Comparison of ENCODE assay signal across 7 mouse cellular contexts in genomic region chr16:92498589-92498981, GRCm38 (mm10). TPM values are rescaled to one million over a fixed set of nuclear protein-coding genes. Genes with fewer than 3 reads are reported as not detected.
DNase-seq lines count a peak whose midpoint lies in the region; ATAC-seq and TF ChIP-seq lines count a peak whose summit lies in the region.

No protein-coding gene starts in this region.

- H3K27ac ChIP-seq in CH12.LX (ENCODE audit: insufficient read depth, low read depth) (no peak overlapping the region), ES-Bruce4 (ENCODE audit: insufficient read depth, low read length) (no peak overlapping the region)
- no peak overlapping the region for H3K27ac ChIP-seq in heart, postnatal 0 days (ENCODE audit: low read depth)
- H3K27ac ChIP-seq in lung, embryonic 14.5 days (ENCODE audit: low read depth), result peak overlapping the region; percentile 43; the same call in 1 of the 2 replicates
- peak overlapping the region; percentile 5 for H3K27ac ChIP-seq in stomach, embryonic 16.5 days (ENCODE audit: low read length)

- no peak for TF ChIP-seq RAD21 in CH12.LX (IDR thresholded peaks at IDR 0.05; ENCODE audit: low read depth, low read length)

- dilution Hi-C loops in CH12.LX (cut with MboI; ENCODE audit: extremely low pct_ligation_motif_present, extremely low pct_unique_long_range_greater_than_20kb, low sequenced_read_pairs), result no loop called here

- H3K9ac ChIP-seq in CH12.LX (ENCODE audit: insufficient read depth, low read depth) (0 out of 2 replicates have a peak overlapping the region, but pooled peaks have one; percentile 1), ES-Bruce4 (ENCODE audit: low read depth, poor library complexity, severe bottlenecking) (peak overlapping the region; percentile 69)
- H3K9ac ChIP-seq in heart, postnatal 0 days (replicated peaks; ENCODE audit: low read depth, low read length), result peak overlapping the region; percentile 43
- H3K9ac ChIP-seq in lung, embryonic 14.5 days, result peak overlapping the region; percentile 61
- peak overlapping the region; percentile 71 for H3K9ac ChIP-seq in stomach, embryonic 16.5 days (ENCODE audit: low read length)

- no peak for TF ChIP-seq EP300 in CH12.LX (IDR thresholded peaks at IDR 0.05; ENCODE audit: low read length)
- no peak for TF ChIP-seq EP300 in ES-Bruce4 (IDR thresholded peaks at IDR 0.05; ENCODE audit: insufficient read depth, low read depth, low read length)
- no peak for TF ChIP-seq EP300 in heart, postnatal 0 days (IDR thresholded peaks at IDR 0.05; ENCODE audit: low read depth)

- H3K79me2 ChIP-seq in CH12.LX (replicated peaks; ENCODE audit: control insufficient read depth, extremely low read depth, insufficient read depth, poor library complexity, severe bottlenecking), result no peaks in the 10 kb centered on the region

- H3K27me3 ChIP-seq in CH12.LX (replicated peaks) (no peaks in the 10 kb centered on the region), ES-Bruce4 (ENCODE audit: control insufficient read depth, insufficient read depth, low read length, poor library complexity, severe bottlenecking) (0 out of 2 replicates have a peak, but pooled peaks cover 9% of the 10 kb centered on the region)
- H3K27me3 ChIP-seq in heart, postnatal 0 days (ENCODE audit: control insufficient read depth, insufficient read depth, low read length), result peaks cover 43% of the 10 kb centered on the region
- H3K27me3 ChIP-seq in lung, embryonic 14.5 days (ENCODE audit: insufficient read depth, low read length), result peaks cover 33% of the 10 kb centered on the region
- peaks cover 7% of the 10 kb centered on the region; the same call in 1 of the 2 replicates for H3K27me3 ChIP-seq in stomach, embryonic 16.5 days (ENCODE audit: control insufficient read depth, insufficient read depth, low read length)

- TF ChIP-seq POLR2A in CH12.LX (IDR thresholded peaks at IDR 0.05; ENCODE audit: low read depth, low read length) (no peak), ES-Bruce4 (IDR thresholded peaks at IDR 0.05; ENCODE audit: insufficient read depth, low read length) (no peak)

- under 1% methylated on average over 34 of the region's 34 CpGs for WGBS in heart, postnatal 0 days
- WGBS in lung, embryonic 14.5 days, result under 1% methylated on average over 34 of the region's 34 CpGs
- under 1% methylated on average over 34 of the region's 34 CpGs for WGBS in stomach, embryonic 16.5 days

- no peaks in the 10 kb centered on the region for H3K36me3 ChIP-seq in CH12.LX (replicated peaks in 1 of 2; ENCODE audit: control insufficient read depth in 1 of 2, insufficient read depth in 1 of 2, low read length in 1 of 2)
- H3K36me3 ChIP-seq in ES-Bruce4 (ENCODE audit: control insufficient read depth, insufficient read depth, low read length, poor library complexity, severe bottlenecking), result no peaks in the 10 kb centered on the region
- no peaks in the 10 kb centered on the region for H3K36me3 ChIP-seq in heart, postnatal 0 days (replicated peaks; ENCODE audit: control insufficient read depth, insufficient read depth, low read length)
- H3K36me3 ChIP-seq in lung, embryonic 14.5 days (ENCODE audit: insufficient read depth), result no peaks in the 10 kb centered on the region
- no peaks in the 10 kb centered on the region for H3K36me3 ChIP-seq in stomach, embryonic 16.5 days (ENCODE audit: control insufficient read depth, insufficient read depth, low read length)

- peak; percentile 42; the same call in 1 of the 2 replicates for ATAC-seq in heart, postnatal 0 days (ENCODE audit: insufficient read depth, low read depth)
- peak; percentile 59; the same call in 1 of the 2 replicates for ATAC-seq in lung, embryonic 14.5 days (ENCODE audit: insufficient read depth)
- peak; percentile 75 for ATAC-seq in stomach, embryonic 16.5 days (ENCODE audit: insufficient read depth, low FRiP score)

- peak overlapping the region; percentile 24 for H3K4me2 ChIP-seq in CH12.LX (ENCODE audit: insufficient read depth, low read depth, poor library complexity, severe bottlenecking)
- H3K4me2 ChIP-seq in heart, postnatal 0 days (ENCODE audit: low read depth, low read length), result peak overlapping the region; percentile 71
- peak overlapping the region; percentile 91 for H3K4me2 ChIP-seq in lung, embryonic 14.5 days
- H3K4me2 ChIP-seq in stomach, embryonic 16.5 days (ENCODE audit: low read depth, low read length), result peak overlapping the region; percentile 69

- H3K4me3 ChIP-seq in CH12.LX (replicated peaks in 1 of 3; ENCODE audit: low read depth in 2 of 3, low read length in 2 of 3, poor library complexity in 1 of 3), result peak overlapping the region in 2 of 3 experiments; percentile 10 to 39
- peak overlapping the region; percentile 56 for H3K4me3 ChIP-seq in ES-Bruce4 (ENCODE audit: low read depth, low read length)
- H3K4me3 ChIP-seq in heart, postnatal 0 days (ENCODE audit: low read depth, low read length), result peak overlapping the region; percentile 53
- peak overlapping the region; percentile 54 for H3K4me3 ChIP-seq in lung, embryonic 14.5 days (ENCODE audit: low read depth, low read length)
- H3K4me3 ChIP-seq in stomach, embryonic 16.5 days (replicated peaks; ENCODE audit: low read length), result peak overlapping the region; percentile 55

- in situ Hi-C loops in CH12.LX (cut with MboI; ENCODE audit: low pct_ligation_motif_present, low pct_unique_long_range_greater_than_20kb, low sequenced_read_pairs), result no loop called here

- DNase-seq in CH12.LX (ENCODE audit: extremely low read depth), result no peak
- DNase-seq in heart, postnatal 0 days (ENCODE audit: low spot score), result no peak
- DNase-seq in lung, embryonic 14.5 days, result peak; percentile 46
- DNase-seq in spleen, adult 12 weeks (ENCODE audit: low spot score), result no peak
- DNase-seq in layer of hippocampus, adult 11-12 months (ENCODE audit: low spot score), result no peak

- TF ChIP-seq CTCF in CH12.LX (conservative IDR thresholded peaks at IDR 0.05 in 1 of 2, IDR thresholded peaks at IDR 0.05 in 1 of 2; ENCODE audit: low read depth in 2 of 2, low read length in 2 of 2) (no peak), ES-Bruce4 (IDR thresholded peaks at IDR 0.05; ENCODE audit: low read depth, low read length) (no peak)
- no peak for TF ChIP-seq CTCF in heart, postnatal 0 days (IDR thresholded peaks at IDR 0.05; ENCODE audit: low read depth)
- TF ChIP-seq CTCF in lung, embryonic 14.5 days (IDR thresholded peaks at IDR 0.05; ENCODE audit: low read depth), result no peak

- H3K9me3 ChIP-seq in CH12.LX (replicated peaks; ENCODE audit: low read length) (peaks cover 9% of the 10 kb centered on the region), ES-Bruce4 (replicated peaks; ENCODE audit: control insufficient read depth, insufficient read depth, low read length, poor library complexity, severe bottlenecking) (no peaks in the 10 kb centered on the region)
- H3K9me3 ChIP-seq in heart, postnatal 0 days (replicated peaks; ENCODE audit: control insufficient read depth, low read length), result no peaks in the 10 kb centered on the region
- H3K9me3 ChIP-seq in lung, embryonic 14.5 days (ENCODE audit: low read depth, low read length), result no peaks in the 10 kb centered on the region
- H3K9me3 ChIP-seq in stomach, embryonic 16.5 days (replicated peaks; ENCODE audit: control insufficient read depth, low read length), result no peaks in the 10 kb centered on the region

- H3K4me1 ChIP-seq in CH12.LX (ENCODE audit: control insufficient read depth in 1 of 2, insufficient read depth in 2 of 2) (peaks cover 9 to 42% of the 10 kb centered on the region in 2 experiments), ES-Bruce4 (ENCODE audit: control insufficient read depth, insufficient read depth, low read length) (no peaks in the 10 kb centered on the region)
- peaks cover 13% of the 10 kb centered on the region; the same call in 1 of the 2 replicates for H3K4me1 ChIP-seq in heart, postnatal 0 days (ENCODE audit: control insufficient read depth, insufficient read depth)
- H3K4me1 ChIP-seq in lung, embryonic 14.5 days (ENCODE audit: insufficient read depth), result peaks cover 11% of the 10 kb centered on the region
- H3K4me1 ChIP-seq in stomach, embryonic 16.5 days (ENCODE audit: control insufficient read depth, insufficient read depth, low read length), result peaks cover 5% of the 10 kb centered on the region; the same call in 1 of the 2 replicates

TF ChIP-seq in CH12.LX, 34 proteins besides CTCF, POLR2A, EP300 and RAD21:
- TF ChIP-seq NRF1 (IDR thresholded peaks at IDR 0.05; ENCODE audit: low read depth, low read length) (peak; percentile 75), USF2 (conservative IDR thresholded peaks at IDR 0.05; ENCODE audit: low read depth, low read length) (no peak)
TF ChIP-seq in CH12.LX: peak in this region for 1.

RNA-seq across cellular contexts. Expression of gene Clic6, which starts 13.0 kb away (rescaled TPM):
- total RNA-seq in CH12.LX (2012; rRNA removed) (0.80 and 1.2 TPM in 2 replicates), CH12.LX (2014; rRNA removed) (0.16 and 0.24 TPM in 2 replicates)
- polyA plus RNA-seq in CH12.LX (2012; ENCODE audit: insufficient read length, low read depth) (0.08 TPM in 1 of 2 replicates, not detected in the other), ES-Bruce4 (2011; ENCODE audit: insufficient read depth, insufficient read length, low read depth, missing spikeins) (5.5 and 6.8 TPM in 2 replicates)
- total RNA-seq in heart, postnatal 0 days (2014; rRNA removed; ENCODE audit: low replicate concordance), result 0.38 and 3.6 TPM in 2 replicates
- polyA plus RNA-seq in heart, postnatal 0 days (2015; fragmentation: Nextera tagmentation; extraction: Ambion mirVana), result 1.1 and 1.7 TPM in 2 replicates
- polyA plus RNA-seq in lung, embryonic 14.5 days (2014; fragmentation: Nextera tagmentation; extraction: Ambion mirVana), result 8.9 and 10.2 TPM in 2 replicates
- 17.8 and 20.3 TPM in 2 replicates for polyA plus RNA-seq in stomach, embryonic 16.5 days (2015; fragmentation: Nextera tagmentation; extraction: Ambion mirVana)

RNA-seq across cellular contexts. Expression of gene Rcan1, which starts 27.9 kb away (rescaled TPM):
- total RNA-seq in CH12.LX (2012; rRNA removed) (10.0 and 10.5 TPM in 2 replicates), CH12.LX (2014; rRNA removed) (15.3 and 15.5 TPM in 2 replicates)
- polyA plus RNA-seq in CH12.LX (2012; ENCODE audit: insufficient read length, low read depth) (12.4 and 13.5 TPM in 2 replicates), ES-Bruce4 (2011; ENCODE audit: insufficient read depth, insufficient read length, low read depth, missing spikeins) (37.2 and 42.8 TPM in 2 replicates)
- total RNA-seq in heart, postnatal 0 days (2014; rRNA removed; ENCODE audit: low replicate concordance), result 83.7 and 94.7 TPM in 2 replicates
- polyA plus RNA-seq in heart, postnatal 0 days (2015; fragmentation: Nextera tagmentation; extraction: Ambion mirVana), result 52.8 and 64.6 TPM in 2 replicates
- 47.8 and 49.7 TPM in 2 replicates for polyA plus RNA-seq in lung, embryonic 14.5 days (2014; fragmentation: Nextera tagmentation; extraction: Ambion mirVana)
- polyA plus RNA-seq in stomach, embryonic 16.5 days (2015; fragmentation: Nextera tagmentation; extraction: Ambion mirVana), result 19.6 and 21.6 TPM in 2 replicates

Comparison
In these comparisons a context has a peak if more than half of its experiments do, and no peak if none do; other contexts are left out.
1. H3K27ac ChIP-seq: peak in lung, embryonic 14.5 days (single experiment) and stomach, embryonic 16.5 days (single experiment); none in CH12.LX (single experiment), ES-Bruce4 (single experiment) and heart, postnatal 0 days (single experiment).
2. H3K4me2 ChIP-seq: peak in every context shown above with its lines; median percentile 91 in lung, embryonic 14.5 days; 71 in heart, postnatal 0 days; 69 in stomach, embryonic 16.5 days; 24 in CH12.LX.
3. H3K9ac ChIP-seq: peak in every context shown above with its lines; median percentile 71 in stomach, embryonic 16.5 days; 69 in ES-Bruce4; 61 in lung, embryonic 14.5 days; 43 in heart, postnatal 0 days; 1 in CH12.LX.
4. Peak in every context shown above with its lines, with median percentiles within 50 percentile points of each other: H3K4me3 ChIP-seq and ATAC-seq.